Mouse (Mus musculus) gastrocnemius, postnatal 4 days (tissue): ENCODE measurements around the gene Ddx20. TPM values are rescaled to one million over a fixed set of nuclear protein-coding genes. Genes with fewer than 3 reads are reported as not detected.

Experiments
- DNase-seq, 2 experiments: peaks; one replicate each; pipeline ENCODE4 v3.0.0; 2021 to 2022; ENCODE audit warnings: low spot score in 2 of 2, mixed read lengths in 2 of 2
- long read RNA-seq, 2 experiments: library from polyadenylated mRNA; stranded (forward); transcript quantifications; one replicate each; pipeline ENCODE4 v2.0.0; 2021
- total RNA-seq, 2 experiments: library from RNA; stranded (reverse); gene quantifications; 2 replicates each; pipeline ENCODE4 v1.2.3; 2021

The Ddx20 gene
- 10 to 100 TPM; 12.3 to 15.1 TPM for total RNA-seq
- long read RNA-seq, experiment 1, transcript Ddx20-201 (11 exons, 2,905 nt): major isoform, 16 of 19 reads
- long read RNA-seq, experiment 1, partial matches to known transcripts: 0 of 19 reads
- long read RNA-seq, experiment 1, other reads (novel, unspliced or antisense): 3 of 19 reads
- long read RNA-seq, experiment 2, transcript Ddx20-201 (11 exons, 2,905 nt): major isoform, 19 of 23 reads
- long read RNA-seq, experiment 2, partial matches to known transcripts: 2 of 23 reads
- long read RNA-seq, experiment 2, other reads (novel, unspliced or antisense): 2 of 23 reads

DNA sequence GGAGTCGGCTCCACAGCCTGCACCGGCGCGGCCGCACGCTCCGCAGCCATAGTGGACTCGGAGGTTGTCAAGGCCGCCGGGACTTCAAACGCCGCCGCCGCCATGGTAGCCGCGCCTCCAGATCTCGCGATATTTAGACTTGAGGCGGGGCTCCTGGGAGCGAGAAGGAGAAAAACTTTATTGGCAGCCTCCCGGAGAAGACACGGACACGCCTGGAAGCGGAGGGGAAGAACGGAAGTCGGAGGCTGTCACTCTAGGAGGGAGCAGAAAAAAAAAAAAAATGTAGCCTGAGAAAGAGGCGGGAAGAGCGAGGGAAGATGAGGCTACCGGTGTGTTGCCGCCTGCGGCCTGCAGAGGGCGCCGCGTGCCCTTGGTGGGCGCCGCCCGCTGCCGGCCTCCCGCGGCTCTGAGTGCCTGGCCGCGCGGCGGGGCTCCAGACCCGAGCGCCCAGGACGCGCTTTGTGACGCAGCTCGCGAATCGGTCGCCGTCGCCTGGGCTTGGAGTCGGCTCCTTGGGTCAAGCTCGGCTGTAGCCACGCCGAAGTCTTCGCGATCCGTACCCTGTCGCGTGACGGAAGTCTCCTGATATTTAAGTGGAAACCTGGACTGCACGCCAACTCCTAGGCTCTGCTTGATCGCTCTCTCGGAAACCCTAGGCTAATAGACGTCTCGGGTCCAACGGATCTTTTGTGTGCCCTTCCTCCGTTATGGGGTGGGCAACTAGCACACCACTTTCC, at the start of gene Ddx20:
TSS of gene Ddx20 (minus strand) at position 251 of the 737 bp plus-strand sequence.
- DNase-seq: peak; percentile 87 to 93

DNA sequence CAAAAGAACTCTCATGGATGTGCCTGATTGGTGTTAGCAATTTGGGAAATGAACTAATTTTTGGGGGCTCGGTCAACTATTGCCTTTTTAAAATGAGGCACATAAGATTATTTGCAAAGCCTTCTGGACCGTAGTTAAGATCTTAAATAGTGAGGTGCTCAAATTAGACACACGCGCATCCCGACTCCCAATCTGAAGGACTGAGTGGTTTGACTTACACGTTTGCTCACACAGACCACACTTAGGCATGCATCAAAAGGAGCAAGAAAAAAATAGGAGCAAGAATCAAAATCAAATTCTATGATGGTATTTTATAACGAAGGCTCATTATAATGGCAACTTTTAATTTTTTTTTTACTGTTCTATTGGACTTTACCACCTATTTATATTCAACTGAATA, 49.7 kb upstream of the Ddx20 start:
- DNase-seq: no peak

DNA sequence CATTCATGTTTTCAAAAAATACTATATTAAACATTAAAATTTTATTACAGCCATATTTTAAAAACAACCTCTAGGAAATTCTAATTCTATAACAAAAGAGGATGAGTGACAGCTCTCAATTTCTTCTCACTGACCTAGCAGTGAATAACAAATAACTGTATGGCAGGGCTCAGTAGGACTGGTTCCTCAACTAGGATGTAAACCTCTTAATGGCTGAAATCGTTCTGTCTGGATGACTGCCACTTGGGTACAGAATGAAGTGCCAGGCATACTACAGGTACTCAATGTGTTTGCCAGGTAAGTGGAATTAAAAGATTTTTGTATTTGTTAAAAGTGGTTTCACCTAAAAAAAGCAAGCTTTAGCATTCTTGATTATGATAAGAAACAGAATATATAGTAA, 48.8 kb upstream of the Ddx20 start:
- DNase-seq: no peak

DNA sequence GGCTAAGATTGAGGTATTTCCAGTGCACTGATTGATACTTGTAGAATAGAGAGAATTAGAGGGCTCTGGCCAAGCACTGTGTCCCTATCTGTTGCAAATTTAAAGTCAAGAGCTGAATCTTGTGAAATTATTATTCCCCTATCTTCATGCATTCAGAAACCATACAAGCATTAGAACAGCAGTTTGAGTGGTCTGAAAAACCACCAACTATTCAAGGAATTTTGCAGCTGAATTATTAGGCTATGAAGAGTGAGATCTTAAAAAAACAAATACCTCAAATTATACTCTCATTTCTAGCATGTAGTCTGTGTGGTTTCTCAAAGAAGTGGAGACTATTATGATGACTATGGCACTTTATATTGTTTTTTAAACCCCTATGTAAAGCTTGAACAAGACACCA, 47.9 kb upstream of the Ddx20 start:
- DNase-seq: no peak

DNA sequence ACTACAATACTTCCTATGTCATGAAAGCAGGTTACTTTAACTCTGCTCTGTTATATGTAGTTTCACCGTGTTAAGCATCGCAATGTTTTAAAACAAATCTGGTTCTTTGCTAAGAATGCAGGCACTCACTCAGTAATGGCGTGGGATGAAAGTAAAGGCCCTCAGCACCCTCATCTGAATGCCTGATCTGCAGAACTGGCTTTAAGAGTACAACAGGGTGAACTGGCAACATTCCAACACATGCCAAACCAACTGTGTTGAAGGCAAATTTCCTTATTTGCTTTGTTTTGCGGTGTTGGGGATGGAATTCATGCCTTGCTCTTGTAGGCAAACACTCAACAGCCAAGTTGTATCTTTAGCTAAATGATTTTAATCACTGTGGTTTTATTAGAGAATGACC, 46.2 kb upstream of the Ddx20 start:
- DNase-seq: no peak

DNA sequence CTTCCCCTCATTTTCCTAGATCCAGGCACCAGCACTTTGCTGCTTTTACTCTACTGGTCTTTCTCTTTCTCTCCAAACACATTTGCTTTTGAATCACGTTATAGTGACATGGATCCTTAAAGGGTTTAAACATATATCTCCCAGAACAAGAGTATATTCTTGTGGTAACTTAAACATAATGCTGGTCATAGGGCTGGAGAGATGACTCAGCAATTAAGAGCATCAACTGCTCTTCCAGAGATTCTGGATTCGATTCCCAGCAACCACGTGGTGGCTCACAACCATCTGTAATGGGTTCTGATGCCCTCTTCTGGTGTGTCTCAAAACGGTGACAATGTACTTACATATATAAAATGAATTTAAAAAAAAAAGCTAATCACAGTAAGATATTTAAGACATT, 45.0 kb upstream of the Ddx20 start:
- DNase-seq: no peak

DNA sequence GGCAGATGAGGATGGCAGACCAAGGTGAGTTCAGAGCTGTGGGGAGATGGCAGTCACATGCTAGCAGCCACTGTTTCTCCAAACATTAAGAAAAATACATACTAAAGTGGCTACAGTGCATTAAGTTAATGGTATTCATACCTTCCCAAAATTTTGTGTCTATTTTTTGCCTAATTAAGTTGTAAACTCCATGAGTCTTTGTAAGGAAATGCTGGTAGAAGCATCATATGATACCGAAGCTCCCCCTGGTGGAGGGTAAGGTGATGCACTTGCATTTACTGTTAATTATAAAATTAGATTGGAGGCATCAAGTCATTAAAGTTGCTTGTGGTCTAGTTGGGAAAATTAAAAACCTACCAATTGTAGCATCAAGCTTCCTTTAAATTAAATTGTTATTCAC, 38.7 kb upstream of the Ddx20 start:
- DNase-seq: no peak

DNA sequence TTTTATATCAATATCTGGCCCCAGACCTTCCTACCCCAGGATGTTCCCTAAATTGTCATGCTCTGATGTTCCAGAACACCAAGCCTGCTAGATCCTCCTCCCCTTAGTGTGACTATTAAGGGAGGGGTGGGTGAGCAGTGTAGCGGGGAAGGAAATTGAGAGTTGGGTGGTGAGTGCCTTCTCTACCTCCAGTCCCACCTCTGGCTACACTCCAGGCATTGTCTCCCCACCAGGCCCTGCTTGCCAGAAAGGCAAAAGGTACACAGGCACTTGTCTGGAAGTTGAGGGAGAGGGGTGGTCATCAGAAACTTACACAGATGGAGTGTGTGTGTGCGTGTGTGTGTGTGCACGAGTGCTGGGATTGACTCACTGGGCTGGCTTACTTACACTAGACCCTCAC, 35.1 kb upstream of the Ddx20 start:
- no peak for DNase-seq

DNA sequence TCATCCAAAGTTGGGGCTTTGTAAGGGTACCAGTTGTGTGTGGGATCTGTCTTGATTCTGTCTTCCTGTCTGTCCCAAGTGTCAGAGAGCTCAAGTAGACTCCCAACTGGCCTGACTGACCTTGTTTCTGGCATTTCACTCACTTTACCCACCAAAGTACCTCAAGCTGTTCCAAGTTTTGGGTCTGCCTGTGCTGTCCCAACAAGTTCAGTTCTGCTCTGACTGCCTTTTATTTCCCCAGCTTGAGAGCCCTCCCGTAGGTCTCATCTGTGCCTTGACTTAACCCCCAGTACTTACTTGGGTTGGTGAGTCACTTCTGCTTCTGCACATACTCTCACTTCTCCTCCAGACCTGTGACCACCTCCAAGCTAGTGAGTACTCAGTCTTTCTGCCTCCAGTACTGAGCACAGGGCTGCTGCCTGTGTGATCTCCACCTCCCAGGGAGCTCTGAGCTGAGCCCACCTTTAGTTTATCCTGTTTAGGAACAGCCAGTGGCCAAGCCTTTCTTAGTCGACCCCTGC, 34.4 kb upstream of the Ddx20 start:
- DNase-seq: no peak

DNA sequence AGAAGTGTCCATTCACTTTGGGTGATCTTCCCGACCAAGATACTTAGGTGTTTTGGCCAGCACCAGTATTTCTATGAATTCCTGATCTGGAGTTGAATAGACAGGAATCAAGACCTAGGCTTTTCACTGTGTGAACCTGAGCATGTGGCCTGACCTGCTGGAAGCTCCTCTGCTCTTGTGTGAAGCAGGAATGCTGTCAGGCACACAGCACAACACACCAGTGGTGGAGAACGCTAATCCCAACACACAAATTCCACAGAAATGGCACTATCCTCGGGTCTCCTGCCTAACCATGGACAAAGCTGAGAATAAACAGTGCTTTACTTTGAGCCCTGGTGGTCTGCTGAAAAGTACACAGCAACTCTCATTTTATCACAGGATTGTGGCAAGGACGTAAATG, 33.1 kb upstream of the Ddx20 start:
- no peak for DNase-seq

DNA sequence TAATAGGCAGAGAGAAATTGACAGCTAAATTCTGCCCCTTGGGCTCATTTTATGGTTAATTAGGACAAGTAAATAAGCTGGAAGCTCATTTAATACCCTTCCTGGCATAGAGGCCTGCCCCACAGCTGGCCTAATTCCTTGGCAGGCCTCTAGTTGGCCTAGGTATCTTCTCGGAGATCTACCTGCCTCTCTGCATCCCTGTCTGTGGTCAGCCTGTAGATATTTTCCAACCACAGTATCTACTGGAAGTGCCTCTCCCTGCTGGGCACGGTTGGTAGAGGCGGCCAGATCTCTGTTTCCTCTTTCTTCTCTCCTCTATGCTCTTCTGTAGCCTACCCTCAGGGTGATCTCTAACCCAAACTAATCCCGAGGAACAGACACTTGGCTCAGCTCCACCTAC, 32.6 kb upstream of the Ddx20 start:
- DNase-seq: no peak

DNA sequence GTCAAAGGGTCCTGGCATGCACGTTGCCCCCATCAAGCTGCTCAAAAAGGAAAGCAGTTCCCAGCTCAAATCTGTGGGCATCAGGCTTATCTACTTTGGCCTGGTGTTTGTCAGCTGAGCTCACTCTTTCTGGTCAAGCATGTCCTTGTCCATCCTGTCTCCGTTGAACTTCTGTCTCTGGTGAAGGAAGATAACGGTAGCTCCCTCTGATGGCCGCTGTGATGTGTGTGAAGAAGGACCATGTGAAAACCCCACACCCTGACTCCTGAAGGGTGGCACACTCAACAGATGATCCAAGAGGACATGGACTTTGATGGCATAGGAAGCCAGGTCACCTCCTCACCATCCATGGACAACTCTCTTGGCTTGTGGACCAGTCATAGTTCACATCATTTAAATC, 31.4 kb upstream of the Ddx20 start:
- DNase-seq: no peak

DNA sequence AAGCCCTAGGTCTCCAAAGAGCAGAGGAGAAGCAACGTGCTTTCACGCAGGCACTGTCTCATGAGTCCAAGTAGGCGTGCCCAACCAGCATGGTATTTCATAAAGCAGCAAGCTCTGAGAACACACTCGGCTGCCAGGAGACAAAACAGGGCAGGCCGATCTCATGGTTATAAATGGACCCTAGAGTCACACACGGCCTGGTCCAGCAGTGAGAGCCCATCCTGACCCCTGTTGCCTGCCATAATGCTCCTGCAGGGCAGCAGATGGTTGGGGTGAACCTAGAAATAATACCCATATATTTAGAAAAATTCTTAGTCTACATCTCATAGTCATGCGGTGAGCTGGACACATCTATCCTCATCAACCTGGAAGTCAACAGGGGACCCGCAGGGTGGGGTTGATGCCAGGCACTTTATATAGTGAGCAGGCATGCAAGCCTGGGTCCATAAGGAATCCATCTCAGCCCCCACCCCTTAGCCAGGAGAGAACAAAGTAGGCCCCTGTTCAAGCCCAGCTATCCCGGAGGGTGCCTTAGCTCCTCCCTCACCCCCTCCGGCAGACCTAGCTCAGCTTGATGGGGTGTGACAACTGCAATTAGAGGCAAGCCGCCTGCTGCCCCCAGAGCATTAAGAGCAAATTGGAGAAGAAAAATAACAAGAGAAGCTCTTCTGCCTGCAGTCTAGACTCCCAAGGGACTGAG, 30.6 kb upstream of the Ddx20 start:
- no peak for DNase-seq

DNA sequence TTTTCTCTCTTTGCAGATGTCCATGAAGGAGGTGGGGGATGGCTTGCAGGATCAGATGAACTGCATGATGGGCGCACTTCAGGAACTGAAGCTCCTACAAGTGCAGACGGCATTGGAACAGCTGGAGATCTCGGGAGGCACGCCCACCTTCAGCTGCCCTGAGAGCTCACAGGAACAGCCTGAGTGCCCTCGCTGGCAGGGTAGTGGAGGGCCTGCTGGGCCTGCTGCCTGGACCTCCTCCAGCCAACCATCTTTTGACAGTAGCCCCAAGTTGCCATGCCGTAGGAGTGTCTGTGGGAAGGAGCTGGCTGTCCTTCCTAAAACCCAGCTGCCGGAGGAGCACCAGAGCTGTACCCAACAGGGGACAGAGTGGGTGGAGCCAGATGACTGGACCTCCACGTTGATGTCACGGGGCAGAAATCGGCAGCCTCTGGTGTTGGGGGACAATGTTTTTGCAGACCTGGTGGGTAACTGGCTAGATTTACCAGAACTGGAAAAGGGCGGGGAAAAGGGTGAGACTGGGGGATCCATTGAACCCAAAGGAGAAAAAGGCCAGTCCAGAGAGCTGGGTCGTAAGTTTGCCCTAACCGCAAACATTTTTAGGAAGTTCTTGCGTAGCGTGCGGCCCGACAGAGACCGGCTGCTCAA, 29.1 kb upstream of the Ddx20 start:
- peak in 1 of 2 experiments; percentile 64 for DNase-seq

DNA sequence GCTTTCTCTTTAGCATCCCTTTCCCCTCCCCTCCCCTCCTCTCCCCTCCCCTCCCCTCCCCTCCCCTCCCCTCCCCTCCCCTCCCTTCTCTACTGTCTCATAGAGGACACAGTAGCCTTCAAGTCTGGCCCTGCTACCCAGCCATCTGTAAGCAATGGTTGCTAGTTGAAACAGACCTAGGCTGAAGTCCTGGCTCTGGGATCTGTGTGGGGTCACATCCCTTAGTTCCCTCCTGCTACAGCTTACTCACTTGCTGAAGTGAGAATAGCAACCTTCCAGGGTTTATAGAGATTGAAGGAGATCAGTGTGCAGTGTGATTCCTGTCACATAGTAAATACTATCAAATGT, 27.4 kb upstream of the Ddx20 start:
- DNase-seq: no peak

DNA sequence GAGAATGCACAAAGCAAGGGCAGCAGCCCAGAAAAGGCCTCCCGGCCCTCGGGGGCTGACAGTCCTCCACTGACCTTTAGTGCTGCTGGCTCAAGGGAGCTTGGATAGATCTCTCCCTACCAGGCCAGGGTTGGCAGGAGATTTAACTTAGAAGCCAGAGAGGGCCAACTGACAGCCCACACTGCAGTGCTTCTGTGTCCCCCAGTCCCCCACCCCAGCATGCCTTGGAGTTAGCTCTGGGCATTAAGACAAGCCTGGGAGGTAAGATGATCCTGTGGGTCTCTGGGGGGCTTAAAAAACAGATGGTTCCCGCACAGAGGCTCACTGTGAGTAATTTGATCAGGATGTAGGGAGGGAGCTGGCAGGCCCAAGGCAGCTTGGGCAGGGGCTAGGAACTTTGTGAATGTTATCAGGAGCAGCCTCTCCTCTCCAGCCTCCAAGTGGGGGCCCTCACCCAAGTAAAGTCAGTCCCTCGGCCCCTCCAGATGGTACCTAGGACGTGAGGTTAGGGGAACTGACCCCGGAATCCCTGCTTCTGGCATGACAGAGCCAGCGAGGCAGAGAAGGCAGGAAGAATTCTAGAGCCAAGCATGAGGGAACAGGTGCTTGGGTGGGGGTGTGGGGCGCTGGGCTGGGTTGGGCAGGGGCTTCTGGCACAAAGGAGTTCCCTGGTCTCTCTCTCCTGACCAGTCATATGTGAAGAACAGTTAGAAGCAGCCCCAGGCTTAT, 26.9 kb upstream of the Ddx20 start:
- DNase-seq: peak in 1 of 2 experiments; percentile 58

DNA sequence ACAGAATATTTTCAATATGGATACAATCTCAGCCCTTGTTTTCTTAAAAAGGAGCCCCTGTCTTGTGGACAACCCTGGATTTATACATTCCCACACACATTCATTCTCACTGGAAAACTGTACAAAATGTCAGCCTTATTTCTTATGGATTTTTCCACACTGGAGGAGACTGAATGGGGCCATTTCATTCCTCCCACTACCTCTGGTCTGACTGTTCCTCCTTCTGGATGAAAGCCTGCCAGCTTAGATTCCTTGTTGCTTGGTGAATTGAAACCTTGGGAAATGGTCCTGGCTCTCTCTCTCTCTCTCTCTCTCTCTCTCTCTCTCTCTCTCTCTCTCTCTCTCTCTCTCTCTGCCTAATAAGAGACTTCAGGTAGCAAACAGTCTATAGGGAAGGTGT, 25.5 kb upstream of the Ddx20 start:
- DNase-seq: no peak

DNA sequence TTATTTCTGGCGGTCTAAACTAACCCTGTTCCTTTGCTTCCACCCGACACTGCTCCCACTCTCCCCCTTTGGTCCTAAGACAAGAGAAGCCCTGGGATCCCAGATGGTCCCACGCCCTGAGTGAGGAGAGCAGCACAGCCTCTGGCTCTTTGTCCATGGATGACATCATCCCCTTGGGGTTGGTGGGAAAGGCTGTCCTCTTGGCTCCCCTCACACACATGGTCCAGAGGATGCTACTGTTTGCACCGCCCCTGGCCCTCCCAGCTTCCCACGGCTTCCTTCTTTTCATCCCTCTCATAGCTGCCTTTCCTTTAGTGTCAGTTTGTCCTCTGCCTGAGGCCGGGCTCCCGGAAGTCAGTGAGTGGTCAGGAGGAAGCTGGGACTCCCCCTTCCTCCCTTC, 24.4 kb upstream of the Ddx20 start:
- DNase-seq: peak in 1 of 2 experiments; percentile 69

DNA sequence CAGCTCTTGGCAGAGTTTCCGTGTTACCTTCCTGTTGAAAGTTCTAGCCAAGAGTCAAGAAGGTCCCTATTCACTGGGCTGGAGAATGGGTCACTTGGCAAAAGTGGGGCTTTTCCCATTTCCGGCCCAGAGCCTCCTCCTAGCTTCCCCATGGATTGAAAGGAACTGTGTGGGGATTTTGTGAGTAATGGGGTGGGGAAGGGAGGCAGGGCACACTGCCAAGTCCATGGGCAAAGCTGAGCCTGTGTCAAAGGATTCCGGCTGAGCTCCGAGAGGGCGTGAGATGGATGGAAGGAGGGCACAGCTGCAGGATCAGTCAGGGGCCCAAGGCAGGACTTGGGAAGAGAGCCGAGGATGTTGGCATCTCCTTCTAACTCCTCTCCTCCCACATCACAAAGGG, 22.9 kb upstream of the Ddx20 start:
- peak in 1 of 2 experiments; percentile 61 for DNase-seq

DNA sequence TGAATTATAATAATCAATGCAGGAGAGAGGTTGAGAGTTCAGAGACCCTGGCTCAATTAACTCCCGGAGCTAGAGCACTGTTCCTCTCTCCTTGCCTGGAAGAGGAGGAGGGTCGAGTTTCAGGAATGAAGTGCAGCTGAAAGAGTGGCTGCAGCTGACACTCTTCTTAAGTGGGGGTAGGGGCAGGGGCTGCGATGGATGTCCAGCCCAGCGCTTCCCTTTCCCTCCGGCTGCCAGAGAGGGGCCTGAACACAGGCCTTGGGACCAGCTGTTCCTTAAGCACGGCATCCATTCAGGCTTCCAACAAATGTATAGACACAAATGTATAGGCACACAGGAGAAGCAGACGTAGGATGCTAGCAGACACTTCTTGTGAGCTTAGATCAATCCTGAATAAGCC, 20.2 kb upstream of the Ddx20 start:
- DNase-seq: no peak
